ENCODE assay signal across 8 mouse cellular contexts in genomic region chr10:53509158-53509773, GRCm38 (mm10).
A peak's percentile ranks its signal among the peaks of the same experiment; 100 is the strongest.
DNase-seq lines count a peak whose midpoint lies in the region; ATAC-seq lines count a peak whose summit lies in the region.

No protein-coding gene starts in this region.

- DNase-seq in spleen, postnatal 10 days (ENCODE audit: low spot score in 2 of 2): peak; percentile 10 to 27
- DNase-seq in spleen, adult 12 weeks (ENCODE audit: low spot score): no peak
- DNase-seq in cerebellum, adult 8-10 months: peak; percentile 68
- DNase-seq in frontal cortex, adult 2 months (ENCODE audit: extremely low spot score in 1 of 2, low spot score in 1 of 2): peak; percentile 24 to 86
- peak; percentile 53 to 67 for DNase-seq in layer of hippocampus, postnatal 10 days (ENCODE audit: low spot score in 2 of 2)
- DNase-seq in right cerebral cortex, postnatal 36 days (ENCODE audit: low spot score in 2 of 2): peak; percentile 20 to 33

- no peak overlapping the region for H3K9ac ChIP-seq in hindbrain, embryonic 15.5 days

- H3K4me1 ChIP-seq in hindbrain, embryonic 15.5 days (replicated peaks): no peaks in the 10 kb centered on the region

- WGBS in hindbrain, embryonic 15.5 days: 24% methylated on average over 6 of the region's 6 CpGs

- H3K4me3 ChIP-seq in hindbrain, embryonic 15.5 days: no peak overlapping the region

- no peak overlapping the region for H3K27ac ChIP-seq in hindbrain, embryonic 15.5 days (replicated peaks)

- H3K9me3 ChIP-seq in hindbrain, embryonic 15.5 days: no peaks in the 10 kb centered on the region

- H3K4me2 ChIP-seq in hindbrain, embryonic 15.5 days: no peak overlapping the region

- H3K36me3 ChIP-seq in hindbrain, embryonic 15.5 days: no peaks in the 10 kb centered on the region

- no peaks in the 10 kb centered on the region for H3K27me3 ChIP-seq in hindbrain, embryonic 15.5 days

- ATAC-seq in hindbrain, embryonic 15.5 days (ENCODE audit: low FRiP score, low read depth): peak; percentile 91
- ATAC-seq in megakaryocyte-erythroid progenitor cell, adult 5-6 weeks (replicated peaks; ENCODE audit: low FRiP score, low TSS enrichment, poor library complexity, severe bottlenecking): peak; percentile 78; the same call in 1 of the 2 replicates
